Mouse (Mus musculus): ENCODE results near the gene Tead3.

DNA sequence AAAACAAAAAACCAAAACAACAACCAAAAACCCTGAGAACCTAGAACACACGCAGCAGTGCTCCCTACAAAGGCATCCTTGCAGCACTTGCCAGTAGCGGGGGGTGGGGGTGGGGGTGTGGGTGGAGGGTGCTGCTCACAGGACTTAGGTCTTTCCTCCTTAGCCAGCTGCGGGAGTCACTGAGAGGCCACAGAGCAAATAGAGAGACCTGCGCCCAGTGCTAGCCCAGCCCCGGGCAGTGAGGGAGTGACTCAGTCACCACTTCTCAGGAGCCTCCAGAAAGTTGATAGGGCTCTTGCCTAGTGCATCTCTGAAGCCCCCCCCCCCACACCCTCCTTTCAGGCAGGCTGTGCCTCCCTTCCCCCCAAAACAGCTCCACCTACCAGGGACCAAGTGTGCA is 18.4 kb upstream of the Tead3 start:
- TF ChIP-seq CTCF (IDR thresholded peaks at IDR 0.05; ENCODE audit: low read depth) = no peak
- TF ChIP-seq EP300 (IDR thresholded peaks at IDR 0.05; ENCODE audit: low read depth) = no peak

Data from liver, embryonic 14.5 days (tissue).